Mouse (Mus musculus) hindbrain, embryonic 16.5 days (tissue): ENCODE data around the gene Mypop. TPM values are rescaled to one million over a fixed set of nuclear protein-coding genes. Genes with fewer than 3 reads are reported as not detected.

ENCODE experiments used
- ATAC-seq: fragments of 200-750 bp; cut with Nextera tagmentation; 2 replicates; pipeline ENCODE4 v1.8.0; 2017; ENCODE audit warnings: moderate TSS enrichment, moderate library complexity
- H3K27ac ChIP-seq: fragments of 300-500 bp; sonication (generic); 2 replicates; pipeline ENCODE4 v1.5.1; 2014; ENCODE audit warnings: low read depth, mild to moderate bottlenecking, control low read depth, low read length, moderate library complexity
- H3K27me3 ChIP-seq: fragments of 300-500 bp; sonication (generic); replicated peaks from 2 replicates; pipeline ENCODE4 v1.6.1; 2014; ENCODE audit warnings: low read length; ENCODE audit not compliant: control insufficient read depth, insufficient read depth
- H3K36me3 ChIP-seq: fragments of 300-500 bp; sonication (generic); 2 replicates; pipeline ENCODE4 v1.6.1; 2014; ENCODE audit warnings: mild to moderate bottlenecking, low read length, moderate library complexity, mixed read lengths; ENCODE audit not compliant: control insufficient read depth, insufficient read depth
- H3K4me1 ChIP-seq: fragments of 300-500 bp; sonication (generic); 2 replicates; pipeline ENCODE4 v1.6.1; 2014; ENCODE audit warnings: low read depth, low read length; ENCODE audit not compliant: control insufficient read depth, insufficient read depth
- H3K4me2 ChIP-seq: fragments of 300-500 bp; sonication (generic); 2 replicates; pipeline ENCODE4 v1.6.1; 2014; ENCODE audit warnings: mild to moderate bottlenecking, low read length, control low read depth, moderate library complexity
- H3K4me3 ChIP-seq: fragments of 300-500 bp; sonication (generic); 2 replicates; pipeline ENCODE4 v1.5.1; 2014; ENCODE audit warnings: mild to moderate bottlenecking, low read length, control low read depth, moderate library complexity
- H3K9ac ChIP-seq: fragments of 300-500 bp; sonication (generic); 2 replicates; pipeline ENCODE4 v1.6.1; 2014; ENCODE audit warnings: low read depth, mild to moderate bottlenecking, control low read depth, low read length, moderate library complexity
- H3K9me3 ChIP-seq: fragments of 300-500 bp; sonication (generic); 2 replicates; pipeline ENCODE4 v1.6.1; 2014; ENCODE audit warnings: mild to moderate bottlenecking, low read length, moderate library complexity; ENCODE audit not compliant: control insufficient read depth
- WGBS: fragments of 180-500 bp; shearing (Covaris S2); extraction: QIAGEN DNeasy Blood & Tissue Kit; methylation state at CpG from one replicate; pipeline ENCODE4 v1.1.7; 2014; 5-methylcytosine and 5-hydroxymethylcytosine counted together
- polyA plus RNA-seq: library from polyadenylated mRNA; unstranded; fragments of >200 nt; fragmentation: Nextera tagmentation; extraction: Ambion mirVana; gene quantifications from 2 replicates; pipeline ENCODE4 v1.2.1, GENCODE M21; 2015

The Mypop gene
- polyA plus RNA-seq, 1 experiment from 2014 or later: 5.8 TPM

- peak overlapping the region; percentile 22 for H3K4me3 ChIP-seq
- H3K4me1 ChIP-seq: peaks cover 16% of the 10 kb centered on the region
- no peaks in the 10 kb centered on the region for H3K9me3 ChIP-seq
- no peak overlapping the region for H3K27ac ChIP-seq
- H3K27me3 ChIP-seq: no peaks in the 10 kb centered on the region
- peak overlapping the region; percentile 33; the same call in 1 of the 2 replicates for H3K9ac ChIP-seq
- H3K36me3 ChIP-seq: peaks cover 7% of the 10 kb centered on the region
- H3K4me2 ChIP-seq: peak overlapping the region; percentile 42
- no peak for ATAC-seq
- WGBS: 59% methylated on average over 10 of the region's 10 CpGs
Measured at GRCm38 (mm10) chr7:19000421-19000820, 9.4 kb downstream of the Mypop start.

GRCm38 (mm10) chr7:19001066-19001806, 10.2 kb downstream of the Mypop start:
- Histone ChIP-seq H3K4me3 (peak overlapping the region; percentile 22; the same call in 1 of the 2 replicates), H3K4me1 (peaks cover 24% of the 10 kb centered on the region), H3K4me2 (peak overlapping the region; percentile 42), H3K9ac (no peak overlapping the region; the same call in 1 of the 2 replicates), H3K27me3 (no peaks in the 10 kb centered on the region), H3K9me3 (no peaks in the 10 kb centered on the region), H3K36me3 (peaks cover 12% of the 10 kb centered on the region), H3K27ac (no peak overlapping the region)
- 34% methylated on average over 18 of the region's 18 CpGs for WGBS
- ATAC-seq: no peak

GRCm38 (mm10) chr7:19001807-19002085, 10.7 kb downstream of the Mypop start:
- Histone ChIP-seq H3K9me3 (no peaks in the 10 kb centered on the region), H3K4me1 (peaks cover 28% of the 10 kb centered on the region), H3K27me3 (no peaks in the 10 kb centered on the region), H3K9ac (no peak overlapping the region; the same call in 1 of the 2 replicates), H3K36me3 (peaks cover 13% of the 10 kb centered on the region), H3K4me3 (no peak overlapping the region), H3K4me2 (no peak overlapping the region), H3K27ac (no peak overlapping the region)
- WGBS: 78% methylated on average over 3 of the region's 3 CpGs
- ATAC-seq: no peak

GRCm38 (mm10) chr7:19002115-19002514, 11.1 kb downstream of the Mypop start:
- H3K27me3 ChIP-seq: no peaks in the 10 kb centered on the region
- peak overlapping the region; percentile 75 for H3K4me2 ChIP-seq
- no peaks in the 10 kb centered on the region for H3K9me3 ChIP-seq
- H3K27ac ChIP-seq: peak overlapping the region; percentile 60
- WGBS: 50% methylated on average over 4 of the region's 4 CpGs
- no peak for ATAC-seq
- peak overlapping the region; percentile 74 for H3K9ac ChIP-seq
- H3K4me1 ChIP-seq: peaks cover 31% of the 10 kb centered on the region
- peak overlapping the region; percentile 43; the same call in 1 of the 2 replicates for H3K4me3 ChIP-seq
- peaks cover 16% of the 10 kb centered on the region for H3K36me3 ChIP-seq

- Histone ChIP-seq H3K9ac (peak overlapping the region; percentile 74), H3K27ac (peak overlapping the region; percentile 60), H3K27me3 (no peaks in the 10 kb centered on the region), H3K4me3 (peak overlapping the region; percentile 43), H3K36me3 (peaks cover 20% of the 10 kb centered on the region), H3K9me3 (no peaks in the 10 kb centered on the region), H3K4me2 (peak overlapping the region; percentile 75), H3K4me1 (peaks cover 34% of the 10 kb centered on the region)
- ATAC-seq: peak; percentile 61
- WGBS: 3% methylated on average over 17 of the region's 17 CpGs
Measured at GRCm38 (mm10) chr7:19002848-19003498, 11.9 kb downstream of the Mypop start.

- peaks cover 34% of the 10 kb centered on the region for H3K4me1 ChIP-seq
- no peaks in the 10 kb centered on the region for H3K27me3 ChIP-seq
- peak within 1 kb of the TSS; percentile 87 for H3K4me2 ChIP-seq
- peak; percentile 64 for ATAC-seq
- no peaks in the 10 kb centered on the region for H3K9me3 ChIP-seq
- WGBS: under 1% methylated on average over 72 of the region's 90 CpGs
- H3K9ac ChIP-seq: peak within 1 kb of the TSS; percentile 87
- peaks cover 20% of the 10 kb centered on the region for H3K36me3 ChIP-seq
- H3K27ac ChIP-seq: peak within 1 kb of the TSS; percentile 95
- peak within 1 kb of the TSS; percentile 76 for H3K4me3 ChIP-seq
Measured at GRCm38 (mm10) chr7:19003902-19004630, 13.0 kb downstream of the Mypop start, which contains the start of gene Irf2bp1. Irf2bp1 (plus strand) TSS chr7:19004044.

- peak overlapping the region; percentile 87 for H3K4me2 ChIP-seq
- H3K4me3 ChIP-seq: peak overlapping the region; percentile 76
- peaks cover 34% of the 10 kb centered on the region for H3K4me1 ChIP-seq
- ATAC-seq: peak; percentile 2
- H3K27ac ChIP-seq: peak overlapping the region; percentile 95
- H3K9me3 ChIP-seq: no peaks in the 10 kb centered on the region
- H3K9ac ChIP-seq: peak overlapping the region; percentile 87
- peaks cover 20% of the 10 kb centered on the region for H3K36me3 ChIP-seq
- H3K27me3 ChIP-seq: no peaks in the 10 kb centered on the region
- 4% methylated on average over 31 of the region's 34 CpGs for WGBS
Measured at GRCm38 (mm10) chr7:19004631-19005079, 13.6 kb downstream of the Mypop start.

- peak overlapping the region; percentile 87 for H3K4me2 ChIP-seq
- 76% methylated on average over 31 of the region's 34 CpGs for WGBS
- peak overlapping the region; percentile 87 for H3K9ac ChIP-seq
- no peak overlapping the region for H3K27ac ChIP-seq
- no peaks in the 10 kb centered on the region for H3K9me3 ChIP-seq
- H3K27me3 ChIP-seq: no peaks in the 10 kb centered on the region
- peak overlapping the region; percentile 76 for H3K4me3 ChIP-seq
- no peak for ATAC-seq
- peaks cover 34% of the 10 kb centered on the region for H3K4me1 ChIP-seq
- peaks cover 20% of the 10 kb centered on the region for H3K36me3 ChIP-seq
Measured at GRCm38 (mm10) chr7:19005417-19006121, 14.5 kb downstream of the Mypop start.
